Comparison of ENCODE assay signal across 8 mouse cellular contexts in the genomic region with DNA sequence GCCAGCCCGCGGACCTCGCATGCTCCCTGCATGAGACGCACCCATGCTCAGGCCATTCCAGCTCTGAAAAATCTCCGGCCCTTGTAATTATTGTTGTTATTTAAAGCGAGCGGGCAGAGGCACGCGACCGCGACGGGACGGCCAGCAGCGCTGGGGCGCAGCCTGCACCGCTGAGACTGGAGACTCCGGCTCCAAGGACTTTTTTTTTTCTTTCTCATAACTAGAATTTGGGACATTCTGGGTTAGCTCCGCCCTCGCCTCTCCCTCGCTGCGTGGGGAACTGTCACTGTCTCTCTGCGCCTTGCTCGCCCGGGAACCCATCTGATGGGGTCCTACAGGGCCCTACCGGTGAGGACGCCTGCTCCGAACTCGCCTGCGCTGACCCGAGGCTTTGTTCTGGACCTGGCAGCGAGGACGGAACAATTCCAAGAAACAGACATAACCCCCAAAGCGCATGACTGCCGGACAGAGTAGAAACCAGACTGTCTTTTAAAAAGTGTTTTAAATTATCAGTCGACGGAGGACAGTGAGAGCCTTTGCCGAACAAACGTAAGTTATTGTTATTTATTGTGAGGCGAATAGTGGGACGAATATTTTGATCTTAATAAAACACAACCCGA. TPM values are rescaled to one million over a fixed set of nuclear protein-coding genes. Genes with fewer than 3 reads are reported as not detected.
DNase-seq lines count a peak whose midpoint lies in the region; ATAC-seq lines count a peak whose summit lies in the region.

No protein-coding gene starts in this region.

- no peaks in the 10 kb centered on the region for H3K36me3 ChIP-seq in intestine, embryonic 16.5 days (ENCODE audit: control insufficient read depth, insufficient read depth, low read length)
- H3K36me3 ChIP-seq in midbrain, embryonic 14.5 days (ENCODE audit: control insufficient read depth, insufficient read depth, low read length), result no peaks in the 10 kb centered on the region

- peak; percentile 13 for DNase-seq in CD4-positive, CD25-positive, alpha-beta regulatory T cell, adult 2 months (ENCODE audit: low read depth, low spot score)
- peak; percentile 9 for DNase-seq in ovary, postnatal 10 days (ENCODE audit: low spot score)
- no peak for DNase-seq in ovary, postnatal 14 days (ENCODE audit: low spot score)
- DNase-seq in midbrain, embryonic 14.5 days, result peak; percentile 44
- no peak for DNase-seq in left cerebral cortex, postnatal 10 days (ENCODE audit: extremely low spot score in 1 of 2, low spot score in 2 of 2)
- DNase-seq in right cerebral cortex, postnatal 10 days (ENCODE audit: low spot score in 2 of 2), result no peak

- H3K4me1 ChIP-seq in intestine, embryonic 16.5 days (ENCODE audit: control insufficient read depth, insufficient read depth, low read length), result peaks cover 27% of the 10 kb centered on the region
- peaks cover 11% of the 10 kb centered on the region for H3K4me1 ChIP-seq in midbrain, embryonic 14.5 days (ENCODE audit: control insufficient read depth, insufficient read depth, low read length)

- H3K4me2 ChIP-seq in intestine, embryonic 16.5 days (ENCODE audit: low read depth, low read length), result peak overlapping the region; percentile 77
- H3K4me2 ChIP-seq in midbrain, embryonic 14.5 days (ENCODE audit: low read length), result peak overlapping the region; percentile 34

- intact Hi-C loops in left cerebral cortex, postnatal 10 days (cut with DNase I), result no loop called here

- H3K27me3 ChIP-seq in intestine, embryonic 16.5 days (replicated peaks; ENCODE audit: control insufficient read depth, insufficient read depth, low read length), result peaks cover 48% of the 10 kb centered on the region
- peaks cover 92% of the 10 kb centered on the region for H3K27me3 ChIP-seq in midbrain, embryonic 14.5 days (ENCODE audit: control insufficient read depth, insufficient read depth, low read length)

- H3K9me3 ChIP-seq in intestine, embryonic 16.5 days (ENCODE audit: control insufficient read depth, low read length), result peaks cover 4% of the 10 kb centered on the region; the same call in 1 of the 2 replicates
- H3K9me3 ChIP-seq in midbrain, embryonic 14.5 days (ENCODE audit: control insufficient read depth, low read length), result no peaks in the 10 kb centered on the region

- no peak overlapping the region for H3K27ac ChIP-seq in intestine, embryonic 16.5 days (ENCODE audit: low read length)
- H3K27ac ChIP-seq in midbrain, embryonic 14.5 days (replicated peaks; ENCODE audit: low read depth, low read length), result no peak overlapping the region

- WGBS in intestine, embryonic 16.5 days, result 24% methylated on average over 41 of the region's 41 CpGs
- 5% methylated on average over 41 of the region's 41 CpGs for WGBS in midbrain, embryonic 14.5 days

- peak overlapping the region; percentile 36 for H3K4me3 ChIP-seq in intestine, embryonic 16.5 days (ENCODE audit: low read length)
- H3K4me3 ChIP-seq in midbrain, embryonic 14.5 days (replicated peaks; ENCODE audit: low read depth, low read length), result peak overlapping the region; percentile 17; the same call in 1 of the 2 replicates

- ATAC-seq in CD4-positive, CD25-positive, alpha-beta regulatory T cell, adult 4 months, result no peak
- no peak for ATAC-seq in intestine, embryonic 16.5 days
- no peak for ATAC-seq in midbrain, embryonic 14.5 days (ENCODE audit: low FRiP score, low TSS enrichment)

- H3K9ac ChIP-seq in intestine, embryonic 16.5 days (ENCODE audit: low read depth, low read length), result no peak overlapping the region
- H3K9ac ChIP-seq in midbrain, embryonic 14.5 days (replicated peaks; ENCODE audit: low read length), result no peak overlapping the region

RNA-seq across cellular contexts. Expression of a gene that starts 7.2 kb away (rescaled TPM):
- polyA plus RNA-seq in CD4-positive, CD25-positive, alpha-beta regulatory T cell, adult 4 months (2017; shearing (Covaris generic)), result not detected
- polyA plus RNA-seq in intestine, embryonic 16.5 days (2015; fragmentation: Nextera tagmentation; extraction: Ambion mirVana), result 2.6 and 2.8 TPM in 2 replicates
- 3.6 and 4.2 TPM in 2 replicates for polyA plus RNA-seq in midbrain, embryonic 14.5 days (2014; fragmentation: Nextera tagmentation; extraction: Ambion mirVana)
- not detected for total RNA-seq in left cerebral cortex, postnatal 10 days (2021)

RNA-seq across cellular contexts. Expression of a gene that starts 33.6 kb away (rescaled TPM):
- polyA plus RNA-seq in CD4-positive, CD25-positive, alpha-beta regulatory T cell, adult 4 months (2017; shearing (Covaris generic)), result 100 to 1,000 TPM; 126 to 138 TPM
- 347 and 353 TPM in 2 replicates for polyA plus RNA-seq in intestine, embryonic 16.5 days (2015; fragmentation: Nextera tagmentation; extraction: Ambion mirVana)
- polyA plus RNA-seq in midbrain, embryonic 14.5 days (2014; fragmentation: Nextera tagmentation; extraction: Ambion mirVana), result 75.6 and 94.1 TPM in 2 replicates
- total RNA-seq in left cerebral cortex, postnatal 10 days (2021), result 10 to 100 TPM; 42.7 to 44.6 TPM

Comparison
In these comparisons a context has a peak if more than half of its experiments do, and no peak if none do; other contexts are left out.
1. DNase-seq: peak in CD4-positive, CD25-positive, alpha-beta regulatory T cell, adult 2 months (single experiment), ovary, postnatal 10 days (single experiment) and midbrain, embryonic 14.5 days (single experiment); none in ovary, postnatal 14 days (single experiment), left cerebral cortex, postnatal 10 days (0 of 2) and right cerebral cortex, postnatal 10 days (0 of 2).